Mouse (Mus musculus): Measurements from ENCODE around the gene Olfr202.
"Not testable (repeated sequence)": the region's sequence is repeated elsewhere in the genome, so short reads cannot be mapped to it uniquely, and the experiment has no call there.

Olfr202 gene

GRCm38 (mm10) chr16:59286693-59287092 lies at the start of gene Olfr202:
Olfr202 (minus strand) TSS chr16:59286793.
- DNase-seq = no peak

- no peak for DNase-seq
These were observed 44.4 kb upstream of the Olfr202 start, which contains the start of gene Olfr205 for GRCm38 (mm10) chr16:59331038-59331437. Olfr205 (minus strand) TSS chr16:59331138.

DNA sequence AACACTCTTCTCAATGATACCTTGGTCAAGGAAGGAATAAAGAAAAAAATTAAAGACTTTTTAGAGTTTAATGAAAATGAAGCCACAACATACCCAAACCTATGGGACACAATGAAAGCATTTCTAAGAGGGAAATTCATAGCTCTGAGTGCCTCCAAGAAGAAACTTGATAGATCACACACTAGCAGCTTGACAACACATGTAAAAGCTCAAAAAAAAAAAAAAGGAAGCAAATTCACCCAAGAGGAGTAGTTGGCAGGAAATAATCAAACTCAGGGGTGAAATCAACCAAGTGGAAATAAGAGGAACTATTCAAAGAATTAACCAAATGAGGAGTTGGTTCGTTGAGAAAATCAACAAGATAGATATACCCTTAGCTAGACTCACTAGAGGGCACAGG lies 36.7 kb upstream of the Olfr202 start:
- not testable (repeated sequence) for DNase-seq

DNA sequence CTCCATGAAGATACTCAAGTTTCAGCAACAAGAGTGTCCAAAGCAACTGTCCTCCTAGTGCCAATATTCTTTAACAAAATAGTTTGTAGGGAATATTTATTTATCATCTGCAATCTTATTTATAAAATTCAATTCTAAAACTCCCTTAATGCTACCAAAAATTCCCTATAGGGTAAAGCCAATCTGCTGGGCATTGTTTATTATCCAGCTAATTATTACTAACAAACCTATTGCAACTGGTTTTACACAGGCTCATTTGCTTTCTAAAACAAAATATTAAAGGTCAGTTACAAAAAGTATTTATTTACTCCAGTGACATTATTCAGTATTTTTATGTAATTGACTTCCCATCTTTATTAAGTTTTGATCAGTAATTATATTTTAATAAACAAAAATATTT lies 31.6 kb upstream of the Olfr202 start, which contains the start of gene Olfr204:
Gene Olfr204 (minus strand): TSS at position 101 of the 400 bp plus-strand sequence.
- DNase-seq = no peak

DNA sequence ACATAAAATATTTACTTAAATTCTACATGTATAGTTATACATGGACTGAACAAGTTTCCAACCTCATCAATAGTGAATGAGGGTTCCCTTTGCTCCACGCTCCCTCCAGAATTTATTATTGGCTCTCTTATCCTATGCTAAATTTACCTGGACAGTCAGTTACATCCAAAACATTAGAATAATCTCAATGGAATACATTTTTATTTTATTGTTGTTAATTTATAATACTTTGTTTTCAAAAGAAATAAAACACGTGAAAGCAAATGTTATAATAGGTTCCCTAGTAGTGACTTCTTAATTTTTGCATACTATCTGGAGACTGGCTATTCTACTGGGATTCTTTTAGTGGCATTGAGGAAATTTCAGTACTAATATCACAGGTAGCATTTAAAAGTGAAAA lies 12.0 kb upstream of the Olfr202 start, which contains the start of gene Olfr203:
Gene Olfr203 (plus strand): TSS at position 301 of the 400 bp plus-strand sequence.
- DNase-seq = no peak

- not testable (repeated sequence) for DNase-seq
These were observed 983 bp upstream of the Olfr202 start for GRCm38 (mm10) chr16:59287576-59287975.

GRCm38 (mm10) chr16:59283476-59283875 lies 3.1 kb downstream of the Olfr202 start:
- no peak for DNase-seq

DNA sequence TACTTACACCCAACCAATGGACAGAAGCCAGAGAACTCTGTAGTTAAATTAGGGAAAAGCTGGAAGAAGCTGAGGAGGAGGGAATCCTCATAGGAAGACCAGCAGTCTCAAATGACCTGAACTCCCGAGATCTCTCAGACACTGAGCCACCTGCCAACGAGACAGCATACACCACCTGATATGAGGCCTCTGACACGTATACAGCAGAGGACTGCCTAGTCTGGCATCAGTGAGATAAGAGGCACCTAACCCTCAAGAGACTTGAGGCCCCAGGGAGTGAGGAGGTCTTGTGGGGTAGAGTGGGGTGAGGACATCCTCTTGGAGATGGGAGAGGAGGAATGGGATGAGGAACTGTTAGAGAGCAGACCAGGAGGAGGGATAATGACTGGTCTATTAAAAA lies 6.1 kb downstream of the Olfr202 start:
- no peak for DNase-seq

DNA sequence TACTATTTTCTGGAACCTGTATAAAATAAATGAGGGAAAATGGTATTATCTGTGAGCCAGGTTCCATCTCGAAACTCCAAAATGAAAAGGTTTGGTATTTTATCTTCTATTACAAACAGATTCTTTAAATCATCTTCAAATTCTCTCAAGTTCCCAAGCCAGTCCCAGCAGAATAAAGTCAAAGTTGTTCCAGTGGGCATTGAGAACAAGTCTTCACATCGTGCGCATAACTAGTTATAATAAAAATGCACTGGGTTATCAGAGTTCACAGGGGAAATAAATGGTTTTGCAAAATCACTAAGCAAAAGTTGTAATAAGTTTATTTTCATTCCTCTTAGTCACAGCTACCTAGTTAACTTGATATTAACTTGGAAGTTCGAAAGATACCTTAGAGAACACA lies 14.1 kb downstream of the Olfr202 start, which contains the start of gene Olfr201:
Gene Olfr201 (minus strand): TSS at position 101 of the 400 bp plus-strand sequence.
- not testable (repeated sequence) for DNase-seq

DNA sequence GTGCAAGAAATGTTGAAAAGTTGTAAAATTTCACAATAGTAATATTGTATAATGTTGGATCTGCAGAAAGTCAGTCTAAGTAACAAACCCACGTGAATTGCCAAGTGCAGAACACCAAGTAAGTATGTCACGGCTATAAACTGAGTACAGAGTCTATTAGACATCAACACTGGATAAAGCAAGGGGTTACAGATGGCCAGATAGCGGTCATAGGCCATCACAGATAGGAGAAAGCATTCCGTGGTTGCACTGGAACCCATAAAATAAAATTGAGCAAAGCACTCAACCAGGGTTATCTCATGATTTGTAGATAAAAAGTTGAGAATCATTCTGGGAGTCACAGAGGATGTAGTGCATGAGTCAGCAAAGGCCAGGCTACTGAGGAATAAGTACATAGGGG lies 17.5 kb downstream of the Olfr202 start:
- DNase-seq = not testable (repeated sequence)

DNA sequence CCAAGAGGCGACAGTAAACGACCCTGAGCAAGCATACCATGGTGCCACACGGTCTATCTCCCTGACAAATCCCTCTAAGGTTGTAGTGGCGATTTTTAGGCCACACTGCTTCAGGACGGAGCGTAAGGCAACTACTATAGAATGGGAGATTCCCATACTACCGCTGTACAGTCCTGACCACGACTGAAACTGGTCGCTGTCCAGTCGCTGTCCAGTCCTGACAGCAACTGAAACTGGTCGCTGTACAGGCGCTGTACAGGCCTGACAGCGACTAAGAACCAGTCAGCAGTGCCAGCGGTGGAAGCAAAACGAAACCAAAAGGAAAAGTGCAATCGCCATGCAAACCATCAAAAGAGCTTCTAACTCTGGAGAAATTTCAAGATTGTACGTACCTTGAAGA lies 36.9 kb downstream of the Olfr202 start:
- DNase-seq = no peak
